Mouse (Mus musculus) stomach, postnatal 0 days (tissue): ENCODE measurements around the gene Dusp22. TPM values are rescaled to one million over a fixed set of nuclear protein-coding genes. Genes with fewer than 3 reads are reported as not detected.

Experiments
- ATAC-seq: fragments of 200-750 bp; cut with Nextera tagmentation; 2 replicates; pipeline ENCODE4 v1.8.0; 2017; ENCODE audit not compliant: low FRiP score, low TSS enrichment
- DNase-seq: peaks from one replicate; pipeline ENCODE4 v3.0.0-alpha.2; 2016; ENCODE audit warnings: low spot score
- H3K27ac ChIP-seq: fragments of 300-500 bp; sonication (generic); replicated peaks from 2 replicates; pipeline ENCODE4 v1.5.1; 2014; ENCODE audit warnings: mild to moderate bottlenecking, control low read depth
- H3K27me3 ChIP-seq: fragments of 300-500 bp; sonication (generic); 2 replicates; pipeline ENCODE4 v1.6.1; 2014; ENCODE audit warnings: low read length; ENCODE audit not compliant: control insufficient read depth, insufficient read depth
- H3K36me3 ChIP-seq: fragments of 300-500 bp; sonication (generic); 2 replicates; pipeline ENCODE4 v1.6.1; 2014; ENCODE audit warnings: low read length, mixed read lengths; ENCODE audit not compliant: control insufficient read depth, insufficient read depth
- H3K4me1 ChIP-seq: fragments of 300-500 bp; sonication (generic); replicated peaks from 2 replicates; pipeline ENCODE4 v1.6.1; 2014; ENCODE audit warnings: antibody characterized with exemption; ENCODE audit not compliant: control insufficient read depth, insufficient read depth
- H3K4me2 ChIP-seq: fragments of 300-500 bp; sonication (generic); replicated peaks from 2 replicates; pipeline ENCODE4 v1.6.1; 2014; ENCODE audit warnings: low read depth, mild to moderate bottlenecking, control low read depth, moderate library complexity
- H3K4me3 ChIP-seq: fragments of 300-500 bp; sonication (generic); 2 replicates; pipeline ENCODE4 v1.5.1; 2014; ENCODE audit warnings: low read depth, low read length, control low read depth
- H3K9ac ChIP-seq: fragments of 300-500 bp; sonication (generic); 2 replicates; pipeline ENCODE4 v1.6.1; 2014; ENCODE audit warnings: mild to moderate bottlenecking, low read length, control low read depth, mixed read lengths
- H3K9me3 ChIP-seq: fragments of 300-500 bp; sonication (generic); 2 replicates; pipeline ENCODE4 v1.6.1; 2016; ENCODE audit warnings: low read length; ENCODE audit not compliant: control insufficient read depth
- CTCF ChIP-seq: IDR thresholded peaks from 2 replicates; pipeline ENCODE4 v1.5.1; 2016; ENCODE audit warnings: antibody characterized with exemption, low read depth, mild to moderate bottlenecking, moderate library complexity
- EP300 ChIP-seq: optimal IDR thresholded peaks from 2 replicates; pipeline ENCODE3; 2016; ENCODE audit warnings: antibody characterized with exemption
- WGBS: fragments of 180-500 bp; shearing (Covaris S2); extraction: QIAGEN DNeasy Blood & Tissue Kit; methylation state at CpG from one replicate; pipeline ENCODE4 v1.1.7; 2014; 5-methylcytosine and 5-hydroxymethylcytosine counted together
- polyA plus RNA-seq: library from polyadenylated mRNA; unstranded; fragments of >200 nt; fragmentation: Nextera tagmentation; extraction: Ambion mirVana; gene quantifications from 2 replicates; pipeline ENCODE4 v1.2.1, GENCODE M21; 2015

The Dusp22 gene
- polyA plus RNA-seq, 1 experiment from 2014 or later, result 49.2 TPM

- no peak for DNase-seq
- WGBS, result 63% methylated on average over 6 of the region's 6 CpGs
- Histone ChIP-seq H3K9ac (no peak overlapping the region), H3K27me3 (no peaks in the 10 kb centered on the region), H3K9me3 (no peaks in the 10 kb centered on the region), H3K4me2 (no peak overlapping the region), H3K36me3 (no peaks in the 10 kb centered on the region), H3K4me1 (no peaks in the 10 kb centered on the region), H3K27ac (no peak overlapping the region), H3K4me3 (no peak overlapping the region)
- TF ChIP-seq CTCF, result no peak
- TF ChIP-seq EP300, result no peak
- ATAC-seq, result no peak
Observed at GRCm38 (mm10) chr13:30714552-30714951, 54.8 kb downstream of the Dusp22 start.

GRCm38 (mm10) chr13:30715060-30715459, 55.3 kb downstream of the Dusp22 start:
- H3K9me3 ChIP-seq, result no peaks in the 10 kb centered on the region
- no peaks in the 10 kb centered on the region for H3K27me3 ChIP-seq
- DNase-seq (no peak), ATAC-seq (no peak)
- WGBS, result 70% methylated on average over 7 of the region's 7 CpGs
- no peak overlapping the region for H3K4me2 ChIP-seq
- H3K4me1 ChIP-seq, result no peaks in the 10 kb centered on the region
- H3K4me3 ChIP-seq, result no peak overlapping the region
- no peak overlapping the region for H3K9ac ChIP-seq
- H3K27ac ChIP-seq, result no peak overlapping the region
- no peak for TF ChIP-seq CTCF
- no peak for TF ChIP-seq EP300
- H3K36me3 ChIP-seq, result no peaks in the 10 kb centered on the region

- 82% methylated on average over 4 of the region's 4 CpGs for WGBS
- DNase-seq (no peak), ATAC-seq (no peak)
- no peak overlapping the region for H3K27ac ChIP-seq
- no peaks in the 10 kb centered on the region for H3K27me3 ChIP-seq
- H3K9me3 ChIP-seq, result no peaks in the 10 kb centered on the region
- H3K36me3 ChIP-seq, result no peaks in the 10 kb centered on the region
- no peak overlapping the region for H3K9ac ChIP-seq
- H3K4me3 ChIP-seq, result no peak overlapping the region
- no peak overlapping the region for H3K4me2 ChIP-seq
- no peaks in the 10 kb centered on the region for H3K4me1 ChIP-seq
- TF ChIP-seq EP300 (no peak), CTCF (no peak)
Observed at GRCm38 (mm10) chr13:30715573-30715972, 55.8 kb downstream of the Dusp22 start.

- H3K4me3 ChIP-seq, result no peak overlapping the region
- WGBS, result 68% methylated on average over 5 of the region's 5 CpGs
- H3K36me3 ChIP-seq, result no peaks in the 10 kb centered on the region
- TF ChIP-seq CTCF, result no peak
- no peak for TF ChIP-seq EP300
- H3K4me1 ChIP-seq, result no peaks in the 10 kb centered on the region
- DNase-seq (no peak), ATAC-seq (no peak)
- H3K4me2 ChIP-seq, result no peak overlapping the region
- no peak overlapping the region for H3K27ac ChIP-seq
- H3K9me3 ChIP-seq, result no peaks in the 10 kb centered on the region
- H3K27me3 ChIP-seq, result no peaks in the 10 kb centered on the region
- no peak overlapping the region for H3K9ac ChIP-seq
Observed at GRCm38 (mm10) chr13:30716611-30717010, 56.8 kb downstream of the Dusp22 start.

GRCm38 (mm10) chr13:30722601-30723000, 62.8 kb downstream of the Dusp22 start:
- H3K9me3 ChIP-seq, result no peaks in the 10 kb centered on the region
- ATAC-seq, result no peak
- no peak overlapping the region for H3K27ac ChIP-seq
- WGBS, result 7% methylated on average over 7 of the region's 7 CpGs
- no peak for DNase-seq
- H3K4me1 ChIP-seq, result no peaks in the 10 kb centered on the region
- no peak overlapping the region for H3K4me2 ChIP-seq
- no peaks in the 10 kb centered on the region for H3K27me3 ChIP-seq
- TF ChIP-seq EP300, result no peak
- TF ChIP-seq CTCF, result no peak
- no peak overlapping the region for H3K4me3 ChIP-seq
- no peak overlapping the region for H3K9ac ChIP-seq
- H3K36me3 ChIP-seq, result no peaks in the 10 kb centered on the region

GRCm38 (mm10) chr13:30723258-30723657, 63.5 kb downstream of the Dusp22 start:
- WGBS, result 34% methylated on average over 5 of the region's 5 CpGs
- H3K4me3 ChIP-seq, result no peak overlapping the region
- H3K9ac ChIP-seq, result no peak overlapping the region
- no peaks in the 10 kb centered on the region for H3K36me3 ChIP-seq
- DNase-seq (no peak), ATAC-seq (no peak)
- H3K4me2 ChIP-seq, result no peak overlapping the region
- TF ChIP-seq EP300 (no peak), CTCF (no peak)
- no peak overlapping the region for H3K27ac ChIP-seq
- H3K4me1 ChIP-seq, result no peaks in the 10 kb centered on the region
- no peaks in the 10 kb centered on the region for H3K27me3 ChIP-seq
- H3K9me3 ChIP-seq, result no peaks in the 10 kb centered on the region
